16 mouse cellular contexts compared by ENCODE assay signal in the genomic region with DNA sequence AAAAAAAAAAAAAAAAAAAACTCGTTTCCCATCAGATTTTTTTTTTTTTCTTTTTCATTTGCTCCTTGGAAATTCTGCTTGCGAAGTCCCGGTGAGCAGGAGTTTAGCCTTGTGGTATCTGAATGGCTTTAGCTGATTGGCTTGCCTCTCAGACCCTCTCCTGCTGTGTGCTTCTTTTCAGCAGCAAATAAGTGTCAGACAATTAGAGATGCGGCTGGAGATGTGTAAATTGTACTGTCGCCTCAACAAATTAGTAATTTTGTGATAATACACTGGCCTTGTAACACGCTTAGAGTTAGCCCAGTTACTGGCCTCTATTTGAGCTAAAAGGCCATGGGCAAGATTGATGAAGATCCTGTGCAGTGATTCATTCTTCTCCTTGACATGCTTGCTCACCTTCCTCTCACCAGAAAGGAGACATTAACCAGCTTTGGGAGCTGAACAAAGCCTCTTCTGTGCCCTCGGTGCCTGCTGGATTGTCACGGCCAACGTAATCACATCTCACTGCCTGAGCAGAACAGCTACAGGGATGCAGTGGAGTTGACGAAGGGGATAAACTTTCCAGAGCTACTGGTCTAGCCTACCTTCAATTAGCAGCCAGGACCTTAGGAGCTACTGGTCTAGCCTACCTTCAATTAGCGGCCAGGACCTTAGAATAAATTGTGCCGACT.
DNase-seq lines count a peak whose midpoint lies in the region; ATAC-seq and TF ChIP-seq lines count a peak whose summit lies in the region.
"Had no signal": no experiment of that assay in that cellular context is flagged by ENCODE, and none has a peak within 500 bp of the region (broad histone marks: within the 10 kb centered on the region; RNA-seq: fewer than 3 reads in every experiment).

No protein-coding gene starts in this region.

- no peak overlapping the region for H3K27ac ChIP-seq in midbrain, embryonic 11.5 days (ENCODE audit: low read depth, low read length)
- H3K27ac ChIP-seq in midbrain, postnatal 0 days (ENCODE audit: low read depth, low read length): no peak overlapping the region
- peak overlapping the region; percentile 3; the same call in 1 of the 2 replicates for H3K27ac ChIP-seq in forebrain, embryonic 15.5 days (replicated peaks)
- H3K27ac ChIP-seq in limb, embryonic 10.5 days: no peak overlapping the region
- H3K27ac ChIP-seq: heart, adult 2 months; kidney, postnatal 0 days had no signal

- no peaks in the 10 kb centered on the region for H3K27me3 ChIP-seq in midbrain, embryonic 11.5 days (ENCODE audit: control insufficient read depth, insufficient read depth, low read length)
- H3K27me3 ChIP-seq in midbrain, postnatal 0 days (ENCODE audit: insufficient read depth, low read length): no peaks in the 10 kb centered on the region
- no peaks in the 10 kb centered on the region for H3K27me3 ChIP-seq in forebrain, embryonic 15.5 days
- no peaks in the 10 kb centered on the region for H3K27me3 ChIP-seq in limb, embryonic 10.5 days (ENCODE audit: low read depth, poor library complexity, severe bottlenecking)

- no peaks in the 10 kb centered on the region for H3K4me1 ChIP-seq in midbrain, embryonic 11.5 days (ENCODE audit: control insufficient read depth, insufficient read depth, low read length)
- no peaks in the 10 kb centered on the region for H3K4me1 ChIP-seq in midbrain, postnatal 0 days (ENCODE audit: insufficient read depth, low read length)
- 0 out of 2 replicates have a peak, but pooled peaks cover 4% of the 10 kb centered on the region for H3K4me1 ChIP-seq in forebrain, embryonic 15.5 days
- no peaks in the 10 kb centered on the region for H3K4me1 ChIP-seq in limb, embryonic 10.5 days

- H3K9ac ChIP-seq in midbrain, embryonic 11.5 days (ENCODE audit: low read length): no peak overlapping the region
- H3K9ac ChIP-seq in midbrain, postnatal 0 days (replicated peaks; ENCODE audit: low read length, poor library complexity, severe bottlenecking): no peak overlapping the region
- no peak overlapping the region for H3K9ac ChIP-seq in forebrain, embryonic 15.5 days (replicated peaks)

- H3K9me3 ChIP-seq in midbrain, embryonic 11.5 days (ENCODE audit: control insufficient read depth, low read length): no peaks in the 10 kb centered on the region
- no peaks in the 10 kb centered on the region for H3K9me3 ChIP-seq in midbrain, postnatal 0 days (ENCODE audit: low read length)
- no peaks in the 10 kb centered on the region for H3K9me3 ChIP-seq in forebrain, embryonic 15.5 days
- no peaks in the 10 kb centered on the region for H3K9me3 ChIP-seq in limb, embryonic 10.5 days (replicated peaks)

- no peak overlapping the region for H3K4me2 ChIP-seq in midbrain, embryonic 11.5 days
- no peak overlapping the region for H3K4me2 ChIP-seq in midbrain, postnatal 0 days (ENCODE audit: low read depth, low read length, poor library complexity, severe bottlenecking)
- no peak overlapping the region for H3K4me2 ChIP-seq in forebrain, embryonic 15.5 days (replicated peaks)

- 31% methylated on average over 12 of the region's 12 CpGs for WGBS in midbrain, embryonic 11.5 days
- WGBS in midbrain, postnatal 0 days: 27% methylated on average over 12 of the region's 12 CpGs
- 13% methylated on average over 12 of the region's 12 CpGs for WGBS in forebrain, embryonic 15.5 days
- 44% methylated on average over 12 of the region's 12 CpGs for WGBS in limb, embryonic 10.5 days

- ATAC-seq in midbrain, embryonic 11.5 days (ENCODE audit: low FRiP score): no peak
- ATAC-seq in midbrain, postnatal 0 days (ENCODE audit: low FRiP score): no peak
- 0 out of 2 replicates have a peak, but pooled peaks have one; percentile 53 for ATAC-seq in forebrain, embryonic 15.5 days (replicated peaks)

- DNase-seq in midbrain, embryonic 11.5 days (ENCODE audit: low spot score, missing footprints): peak; percentile 88
- no peak for DNase-seq in midbrain, postnatal 0 days (ENCODE audit: low spot score)
- peak; percentile 28 for DNase-seq in adrenal gland, postnatal 14 days
- DNase-seq in retina, embryonic 14.5 days (ENCODE audit: low spot score): peak; percentile 40
- DNase-seq in limb, embryonic 10.5 days (ENCODE audit: low spot score): no peak
- DNase-seq in layer of hippocampus, postnatal 36 days: no peak
- no peak for DNase-seq in frontal cortex, postnatal 25 days (ENCODE audit: low spot score in 2 of 2)
- DNase-seq: cerebellum, adult 2 months; heart, adult 2 months; liver; lung, adult 2 months; right cerebral cortex, postnatal 14 days; thymus, postnatal 36 days had no signal

- H3K36me3 ChIP-seq in midbrain, embryonic 11.5 days (ENCODE audit: control insufficient read depth, insufficient read depth, low read length): no peaks in the 10 kb centered on the region
- no peaks in the 10 kb centered on the region for H3K36me3 ChIP-seq in midbrain, postnatal 0 days (ENCODE audit: insufficient read depth, low read length)
- no peaks in the 10 kb centered on the region for H3K36me3 ChIP-seq in forebrain, embryonic 15.5 days
- H3K36me3 ChIP-seq in limb, embryonic 10.5 days: no peaks in the 10 kb centered on the region

- TF ChIP-seq CTCF in midbrain, postnatal 0 days (IDR thresholded peaks at IDR 0.05): no peak

- no peak overlapping the region for H3K4me3 ChIP-seq in midbrain, embryonic 11.5 days (ENCODE audit: low read depth, low read length)
- H3K4me3 ChIP-seq in midbrain, postnatal 0 days (ENCODE audit: low read depth, low read length): no peak overlapping the region
- no peak overlapping the region for H3K4me3 ChIP-seq in forebrain, embryonic 15.5 days
- H3K4me3 ChIP-seq in limb, embryonic 10.5 days: no peak overlapping the region
- H3K4me3 ChIP-seq: heart, adult 2 months; myocyte had no signal

Comparison
In these comparisons a context has a peak if more than half of its experiments do, and no peak if none do; other contexts are left out.
1. DNase-seq: peak in midbrain, embryonic 11.5 days (single experiment), adrenal gland, postnatal 14 days (single experiment) and retina, embryonic 14.5 days (single experiment); none in midbrain, postnatal 0 days (single experiment), limb, embryonic 10.5 days (single experiment), layer of hippocampus, postnatal 36 days (0 of 2) and frontal cortex, postnatal 25 days (0 of 2).